Mouse (Mus musculus): ENCODE results near the gene Frmd8. TPM values are rescaled to one million over a fixed set of nuclear protein-coding genes. Genes with fewer than 3 reads are reported as not detected.
A peak's percentile ranks its signal among the peaks of the same experiment; 100 is the strongest.

Frmd8 gene
- total RNA-seq, 2 experiments from 2014 or later = 11.1 to 12.1 TPM

DNA sequence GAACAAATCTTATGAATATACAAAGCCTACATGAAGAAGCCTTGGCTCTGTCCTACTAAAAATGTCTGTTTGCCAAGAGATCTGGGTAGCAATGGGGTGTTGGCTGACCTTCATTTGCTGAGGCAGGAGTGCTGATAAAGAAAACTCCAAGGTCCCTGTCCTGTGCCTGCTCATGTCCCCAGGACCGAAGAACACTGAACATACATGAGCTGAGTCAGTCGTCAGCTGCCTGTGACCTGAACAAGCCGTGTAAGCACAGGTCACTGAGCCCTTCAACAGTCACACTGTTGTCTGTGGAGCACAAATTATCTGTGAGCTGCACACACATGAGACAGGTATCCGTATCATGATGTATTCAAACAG, 43.1 kb downstream of the Frmd8 start:
- DNase-seq (ENCODE audit: low spot score in 2 of 2) = no peak
- intact Hi-C loops (cut with DNase I) = no loop called here

DNA sequence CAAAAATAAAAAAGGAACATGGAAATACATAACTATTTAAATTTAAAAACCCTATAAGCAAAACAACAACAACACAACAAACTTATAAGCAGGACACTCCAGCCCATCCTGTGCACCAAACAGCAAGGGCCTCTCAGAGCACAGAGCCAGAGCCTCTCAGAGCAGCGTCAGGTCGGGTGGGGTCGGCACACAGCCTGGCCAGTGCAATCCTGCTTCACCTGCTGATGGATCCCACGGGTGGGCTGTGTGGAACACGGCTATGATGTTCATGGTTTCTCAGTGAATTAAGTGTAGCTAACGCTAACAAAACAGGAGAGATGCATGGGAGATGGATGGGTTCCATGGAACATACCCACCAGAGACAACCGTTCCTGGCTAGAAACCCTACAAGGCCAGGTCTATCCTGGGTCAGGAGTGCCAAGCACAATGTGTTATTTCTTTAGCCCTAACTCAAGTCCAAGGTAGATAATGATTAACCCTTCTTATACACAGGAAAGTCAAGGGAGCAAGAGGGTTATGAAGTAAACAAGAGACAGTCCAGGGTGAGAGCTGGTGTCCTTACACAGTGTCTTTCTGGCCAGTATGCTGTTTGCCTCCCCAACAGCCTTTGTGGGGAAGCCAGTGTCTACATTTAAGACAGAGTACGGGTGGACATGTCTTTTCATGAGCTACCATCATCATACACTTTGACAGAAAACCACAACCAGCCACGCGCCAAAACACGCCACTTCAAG, 43.7 kb downstream of the Frmd8 start:
- no peak for DNase-seq (ENCODE audit: low spot score in 2 of 2)
- intact Hi-C loops (cut with DNase I) = no loop called here

DNA sequence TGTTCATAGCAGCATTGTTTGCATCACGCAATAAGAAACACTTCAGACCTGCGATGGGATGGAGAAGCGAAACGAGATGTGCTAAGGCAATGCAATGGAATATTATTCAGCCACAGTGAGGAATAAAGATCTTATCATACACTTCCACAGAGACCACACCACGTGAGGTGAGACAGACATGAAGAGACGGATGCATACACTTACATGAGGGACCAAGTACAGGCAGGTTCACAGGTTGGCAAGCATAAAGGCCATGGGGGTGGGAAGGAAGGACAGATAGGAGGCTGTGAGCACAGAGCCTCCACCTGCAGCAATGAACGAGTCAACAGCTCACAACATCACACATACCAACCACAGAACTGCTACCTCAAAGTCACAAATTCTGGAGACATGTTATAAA, 44.3 kb downstream of the Frmd8 start:
- DNase-seq (ENCODE audit: low spot score in 2 of 2) = no peak
- intact Hi-C loops (cut with DNase I) = no loop called here

DNA sequence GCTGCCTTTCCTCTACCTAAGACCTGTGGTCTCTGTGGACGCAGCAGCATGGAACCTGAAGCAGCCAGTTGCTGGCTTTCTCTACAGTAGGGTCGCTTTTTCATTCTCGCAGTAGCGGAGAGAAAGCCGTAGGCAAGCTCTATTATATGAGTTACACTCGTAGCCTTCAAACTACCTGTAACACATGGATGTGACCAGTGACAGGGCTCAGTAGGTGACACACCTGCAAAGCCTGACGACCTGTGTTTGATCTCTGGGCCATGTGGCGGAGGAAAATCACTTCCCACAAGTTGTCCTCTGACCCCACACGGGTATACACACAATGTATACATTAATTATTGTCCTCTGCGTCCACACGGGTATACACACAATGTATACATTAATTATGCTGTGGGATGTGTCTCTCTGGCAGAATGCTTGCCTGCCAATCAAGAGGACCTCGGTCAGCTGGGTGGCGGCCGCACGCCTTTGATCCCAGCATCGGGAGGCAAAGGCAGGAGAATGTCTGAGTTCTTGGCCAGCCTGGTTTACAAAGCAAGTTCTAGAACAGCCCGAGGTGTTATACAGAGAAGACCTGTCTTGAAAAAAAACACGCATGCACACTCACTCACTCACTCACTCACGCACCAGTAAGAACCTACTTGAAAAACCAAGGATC, 45.0 kb downstream of the Frmd8 start:
- intact Hi-C loops (cut with DNase I) = no loop called here
- no peak for DNase-seq (ENCODE audit: low spot score in 2 of 2)

DNA sequence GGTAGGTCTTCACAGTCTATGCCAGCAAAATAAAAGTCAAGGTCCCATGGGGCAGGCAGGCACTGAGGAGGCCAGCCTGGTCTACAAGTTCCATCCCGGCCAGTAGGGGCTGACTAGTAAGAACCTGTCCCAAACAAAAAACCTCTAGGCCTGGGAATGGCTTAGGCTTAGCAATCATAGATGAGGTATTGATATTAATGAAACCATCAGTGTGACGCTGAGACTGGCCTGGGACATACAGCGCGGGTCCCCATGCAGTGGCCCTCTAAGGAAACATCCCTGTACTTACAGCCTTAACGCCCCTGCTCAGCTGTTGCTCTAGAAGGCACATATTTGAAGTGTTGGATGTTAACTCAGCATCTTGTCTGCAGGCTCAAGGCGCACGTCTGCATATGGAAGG, 46.2 kb downstream of the Frmd8 start:
- intact Hi-C loops (cut with DNase I) = no loop called here
- no peak for DNase-seq (ENCODE audit: low spot score in 2 of 2)

DNA sequence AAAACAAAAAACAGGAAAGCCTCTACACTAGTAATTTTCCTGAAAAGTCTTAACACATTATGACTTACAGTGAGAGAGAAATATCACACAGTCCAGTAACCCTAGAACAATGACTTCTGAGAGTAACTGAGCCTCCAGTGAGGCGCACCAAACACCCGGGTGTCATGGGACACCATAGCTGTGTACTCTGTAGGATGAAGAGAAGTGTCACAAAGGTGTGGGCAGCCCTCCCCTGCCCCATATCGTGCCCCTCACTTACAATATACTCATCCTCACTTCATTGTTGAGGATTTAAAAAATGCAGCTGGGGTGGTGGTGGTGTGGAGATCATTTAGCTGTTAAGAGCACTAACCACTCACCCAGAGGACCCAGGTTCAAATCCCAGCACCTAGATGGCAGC, 46.9 kb downstream of the Frmd8 start:
- intact Hi-C loops (cut with DNase I) = no loop called here
- no peak for DNase-seq (ENCODE audit: low spot score in 2 of 2)

DNA sequence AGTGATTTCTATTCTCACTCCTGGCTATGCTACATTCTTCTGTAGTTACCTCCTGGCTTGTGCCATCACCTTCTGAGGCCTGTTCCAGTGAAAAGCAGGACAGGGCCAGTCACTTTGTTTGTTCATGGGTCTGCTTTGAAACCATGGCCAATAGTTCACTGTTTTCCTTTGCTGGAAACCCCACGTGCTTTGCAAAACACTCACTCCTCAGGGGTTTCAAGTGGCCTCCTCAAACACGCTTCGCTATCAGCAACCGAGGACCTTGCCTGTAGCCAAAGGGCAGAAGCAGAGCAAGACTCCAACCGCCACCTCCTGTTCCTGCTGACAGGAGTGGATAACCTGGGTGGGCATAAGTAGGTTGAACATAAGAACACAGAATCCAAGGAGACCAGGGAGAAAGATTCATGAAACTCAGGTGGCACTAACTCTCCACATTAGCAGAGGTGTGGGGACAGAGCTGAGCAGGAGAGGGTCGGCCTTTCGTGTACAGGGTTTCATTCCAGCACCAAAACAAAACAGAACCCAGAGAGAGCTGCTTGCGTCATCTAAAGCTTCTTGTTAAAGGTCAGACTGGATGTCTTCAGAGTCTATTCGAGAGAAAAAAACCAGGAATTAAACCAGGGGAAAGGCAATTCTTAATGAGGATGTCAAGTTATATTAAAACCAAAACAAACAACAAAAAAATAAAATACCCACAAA, 47.5 kb downstream of the Frmd8 start:
- intact Hi-C loops (cut with DNase I) = no loop called here
- DNase-seq (ENCODE audit: low spot score in 2 of 2) = no peak

DNA sequence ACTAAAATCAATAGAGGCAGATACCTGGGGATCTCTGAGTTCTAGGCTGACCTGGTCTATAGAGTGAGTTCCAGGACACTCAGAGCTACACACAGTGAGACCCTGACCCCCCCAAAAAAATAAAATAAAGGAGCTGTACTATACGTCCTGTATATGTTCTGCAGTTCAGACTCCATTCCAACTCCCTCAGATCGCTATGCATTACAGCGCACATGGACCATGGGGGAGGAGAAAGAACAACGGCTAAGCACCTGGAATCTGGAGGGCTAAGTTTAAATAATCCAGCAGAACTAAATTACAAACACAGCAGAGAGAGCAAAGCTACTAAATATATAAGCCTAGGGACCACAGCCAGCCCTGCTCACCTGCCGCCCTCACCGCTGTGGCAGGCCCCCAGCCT, 48.0 kb downstream of the Frmd8 start:
- DNase-seq (ENCODE audit: low spot score in 2 of 2) = no peak
- intact Hi-C loops (cut with DNase I) = no loop called here

DNA sequence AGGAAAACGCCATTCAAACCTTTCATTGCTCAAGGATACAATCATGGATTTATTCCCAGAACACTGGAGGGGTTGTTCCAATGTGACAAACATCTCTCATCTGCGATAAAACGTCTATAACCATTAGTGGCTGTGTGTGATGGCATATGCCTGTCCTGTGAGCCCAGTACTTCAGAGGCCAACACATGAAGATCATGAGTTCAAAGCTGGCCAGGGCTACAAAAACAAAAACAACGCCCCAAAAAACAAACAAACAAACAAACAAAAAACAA, 48.4 kb downstream of the Frmd8 start:
- DNase-seq (ENCODE audit: low spot score in 2 of 2) = no peak
- intact Hi-C loops (cut with DNase I) = no loop called here

DNA sequence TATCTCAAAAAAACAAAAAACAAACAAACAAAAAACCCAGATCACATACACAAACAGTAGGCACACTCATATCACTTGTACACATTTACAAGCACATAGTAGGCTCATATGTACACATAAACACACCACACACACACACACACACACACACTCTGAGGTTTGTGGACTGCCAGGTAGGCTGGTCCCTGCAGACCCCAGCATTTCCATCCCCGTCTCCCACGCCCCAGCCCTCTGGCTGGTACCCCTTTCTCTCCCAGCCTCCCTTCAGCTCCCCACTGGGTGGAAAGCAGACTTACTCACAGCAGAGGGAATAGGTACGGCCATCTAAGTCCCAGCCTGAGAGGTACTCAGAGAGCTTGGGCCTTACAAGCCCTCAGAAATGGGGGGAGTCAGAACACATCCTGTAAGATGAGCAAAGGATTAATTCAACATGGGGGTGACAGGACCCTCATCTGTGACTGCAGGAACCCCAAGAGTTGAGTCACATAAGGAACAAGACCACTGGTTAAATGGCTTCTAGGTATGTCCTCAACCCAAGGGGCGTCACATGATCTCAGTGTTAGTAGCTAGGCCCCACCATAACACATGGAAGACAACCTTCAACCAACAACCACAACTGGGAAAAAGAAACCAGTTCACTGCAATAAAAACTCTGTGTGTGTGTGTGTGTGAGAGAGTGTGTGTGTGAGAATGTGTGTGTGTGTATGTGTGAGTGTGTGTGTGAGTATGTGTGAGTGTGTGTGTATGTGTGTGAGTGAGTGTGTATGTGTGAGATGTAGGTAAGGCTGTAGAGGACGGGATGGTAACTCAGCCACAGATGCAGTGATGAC, 49.0 kb downstream of the Frmd8 start:
- intact Hi-C loops (cut with DNase I) = no loop called here
- no peak for DNase-seq (ENCODE audit: low spot score in 2 of 2)

DNA sequence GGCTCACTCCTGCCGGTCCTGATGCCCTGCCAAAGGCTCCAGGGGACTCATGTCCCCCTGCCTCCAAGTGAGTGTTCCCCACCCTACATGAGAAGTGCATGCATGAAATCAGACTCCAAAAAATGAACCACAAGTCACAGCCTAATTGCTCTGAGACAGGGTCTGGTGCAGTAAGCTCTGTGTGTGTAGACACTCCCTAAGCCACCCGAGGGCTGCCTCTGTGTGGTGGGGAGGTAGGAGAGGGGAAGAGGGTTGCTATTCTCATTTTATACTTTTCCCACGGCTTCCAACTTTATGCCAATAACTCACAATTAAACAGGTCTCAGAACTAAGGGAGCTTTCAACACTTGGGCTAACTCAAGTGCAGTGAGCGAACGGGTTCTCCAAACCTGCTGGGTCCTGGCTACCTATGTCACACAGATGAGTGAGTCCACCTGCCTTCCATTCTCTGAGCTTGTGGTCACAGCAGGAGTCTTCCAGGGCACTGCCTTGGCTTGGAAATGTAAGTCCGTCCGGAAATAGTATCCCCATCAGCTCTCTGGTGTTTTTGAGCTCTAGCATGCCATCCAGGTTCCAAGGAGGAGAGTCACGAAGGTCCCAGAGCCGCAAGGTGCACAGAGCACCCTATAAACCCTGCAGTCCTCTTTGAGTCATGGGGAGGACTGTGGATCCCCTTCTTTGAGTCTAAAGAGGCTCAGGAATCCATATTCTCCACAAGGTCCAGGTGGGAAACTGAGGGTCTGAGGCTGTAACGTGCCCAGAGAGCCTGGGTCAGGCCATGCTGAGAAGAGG, 50.1 kb downstream of the Frmd8 start:
- intact Hi-C loops (cut with DNase I) = no loop called here
- DNase-seq (ENCODE audit: low spot score in 2 of 2) = no peak

DNA sequence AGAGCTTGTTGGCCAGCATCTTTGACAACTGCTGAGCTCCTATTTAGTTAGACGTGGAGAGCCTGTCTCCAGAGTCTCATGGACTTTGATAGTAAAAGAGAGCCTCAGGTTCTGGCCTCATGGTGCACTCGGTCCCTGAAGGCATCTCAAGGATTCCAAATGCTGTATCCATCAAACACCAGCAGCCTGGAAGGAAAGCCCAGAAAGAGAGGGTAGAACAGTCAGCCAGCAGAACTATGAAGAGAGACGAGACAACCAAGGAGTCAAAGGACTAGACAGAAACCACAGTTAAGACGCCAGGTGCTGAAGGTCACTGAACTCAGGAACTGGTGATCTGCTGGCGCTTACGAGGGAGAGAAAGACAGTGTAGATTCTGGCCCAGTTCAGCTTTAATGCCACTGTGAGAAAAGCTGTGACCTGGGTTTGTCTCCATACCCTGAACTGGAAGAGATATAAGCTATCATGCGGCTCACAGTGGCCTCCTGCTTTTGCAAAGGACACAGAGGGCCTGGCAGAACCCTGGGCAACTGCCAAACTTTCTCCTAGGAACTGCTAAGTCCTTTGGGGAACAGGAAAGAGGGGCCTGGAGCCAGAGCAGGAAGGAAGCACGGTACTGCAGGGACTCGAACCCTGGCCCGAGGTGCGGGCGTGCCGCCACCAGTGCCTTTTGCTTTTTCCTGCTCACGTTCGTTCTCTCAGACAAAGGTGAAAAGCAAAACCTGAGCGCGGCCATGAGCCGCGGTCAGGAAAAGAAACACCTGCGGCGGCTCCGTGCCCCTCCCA, 50.8 kb downstream of the Frmd8 start:
- no peak for DNase-seq (ENCODE audit: low spot score in 2 of 2)
- intact Hi-C loops (cut with DNase I) = no loop called here

DNA sequence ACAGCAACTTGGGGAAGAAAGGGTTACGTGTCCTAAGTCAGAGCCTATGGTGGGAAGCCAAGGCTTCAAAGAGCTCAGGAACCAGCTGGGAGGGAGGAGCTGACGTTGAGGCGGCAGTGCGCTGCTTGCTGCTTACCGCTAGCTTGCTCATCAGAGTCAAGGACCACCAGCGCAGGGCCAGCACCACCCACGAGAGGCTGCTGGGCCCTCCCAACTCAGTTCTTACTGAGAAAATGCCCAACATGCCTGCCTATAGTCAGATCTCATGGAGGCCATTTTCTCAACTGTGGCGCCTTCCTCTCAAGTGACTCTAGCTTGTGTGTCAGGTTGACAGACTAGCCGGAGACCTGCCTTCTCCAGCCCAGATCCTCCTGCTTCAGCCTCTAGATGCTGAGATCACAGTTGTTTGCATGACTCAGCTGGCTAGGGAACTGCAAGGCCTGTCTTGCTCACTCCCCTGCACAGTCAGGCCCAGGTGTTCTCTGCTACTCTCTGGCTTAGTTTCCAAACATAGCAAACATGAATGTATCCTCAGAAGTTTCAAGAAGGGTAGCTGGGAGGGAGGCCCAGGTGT, 51.7 kb downstream of the Frmd8 start:
- intact Hi-C loops (cut with DNase I) = no loop called here
- no peak for DNase-seq (ENCODE audit: low spot score in 2 of 2)

DNA sequence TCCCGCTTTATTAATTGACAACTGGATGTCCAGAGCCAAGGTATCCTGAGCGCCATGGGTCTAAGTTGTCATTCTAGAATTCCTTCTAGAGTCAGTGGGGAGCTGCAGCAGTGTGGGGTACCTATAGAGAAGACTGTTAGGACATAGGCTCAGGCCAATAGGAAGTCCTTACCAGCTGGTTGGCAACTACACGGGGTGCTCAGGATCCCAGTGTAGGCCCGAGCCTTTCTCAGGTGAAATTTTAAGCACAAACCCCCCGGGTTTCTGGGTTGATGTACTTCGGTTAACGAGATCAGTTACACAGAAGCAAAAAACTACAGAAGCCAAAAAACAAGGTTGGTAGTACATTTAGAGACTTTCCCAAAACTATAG, 52.3 kb downstream of the Frmd8 start:
- DNase-seq (ENCODE audit: low spot score in 2 of 2) = no peak
- intact Hi-C loops (cut with DNase I) = loop anchor here (1.0 kb wide), 1 partner anchor 24 kb away; no protein-coding TSS in a partner anchor

DNA sequence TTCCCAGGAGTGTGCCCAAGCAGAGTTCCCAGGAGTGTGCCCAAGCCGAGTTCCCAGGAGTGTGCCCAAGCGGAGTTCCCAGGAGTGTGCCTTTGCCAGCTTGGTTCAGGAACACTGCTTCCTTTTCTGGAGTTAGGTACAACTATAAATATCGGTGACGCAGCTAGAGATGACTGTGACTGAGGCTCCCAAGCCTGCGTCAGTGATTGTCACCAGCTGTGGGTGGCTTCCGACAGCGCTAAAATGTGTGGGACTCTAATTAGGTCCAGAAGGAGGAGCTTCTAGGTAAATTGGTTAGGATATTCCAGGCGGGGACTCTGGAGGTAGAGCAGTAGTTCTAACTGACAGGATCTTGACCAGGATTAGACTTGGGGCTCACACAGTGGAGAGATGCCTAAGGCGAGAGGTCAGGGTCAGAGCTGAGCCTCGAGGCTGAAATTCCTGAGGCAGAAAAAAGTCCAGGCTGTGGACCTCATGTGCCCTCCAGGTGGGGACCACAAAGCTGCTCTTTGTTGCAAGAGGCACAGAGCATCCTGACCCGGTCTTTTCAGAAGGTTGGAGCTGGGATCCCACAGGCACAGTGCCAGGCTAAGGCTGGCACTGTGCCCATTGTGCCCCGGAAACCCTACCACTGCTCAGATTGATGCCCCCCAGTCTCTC, 52.8 kb downstream of the Frmd8 start:
- intact Hi-C loops (cut with DNase I) = loop anchor here (1.0 kb wide), 1 partner anchor 25 kb away; no protein-coding TSS in a partner anchor
- peak; percentile 75 to 79 for DNase-seq (ENCODE audit: low spot score in 2 of 2)

DNA sequence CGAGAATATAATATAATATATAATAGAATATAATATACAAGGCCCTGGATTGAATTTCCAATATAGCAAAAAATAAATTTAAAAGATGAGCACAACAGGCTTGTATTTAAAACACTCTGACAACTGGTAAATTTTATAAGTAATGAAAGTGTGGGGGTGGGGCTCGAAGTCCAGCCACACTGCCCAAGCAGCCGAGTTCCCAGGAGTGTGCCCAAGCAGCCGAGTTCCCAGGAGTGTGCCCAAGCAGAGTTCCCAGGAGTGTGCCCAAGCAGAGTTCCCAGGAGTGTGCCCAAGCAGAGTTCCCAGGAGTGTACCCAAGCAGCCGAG, 53.3 kb downstream of the Frmd8 start:
- intact Hi-C loops (cut with DNase I) = loop anchor here (1.0 kb wide), 1 partner anchor 25 kb away; no protein-coding TSS in a partner anchor
- no peak for DNase-seq (ENCODE audit: low spot score in 2 of 2)

DNA sequence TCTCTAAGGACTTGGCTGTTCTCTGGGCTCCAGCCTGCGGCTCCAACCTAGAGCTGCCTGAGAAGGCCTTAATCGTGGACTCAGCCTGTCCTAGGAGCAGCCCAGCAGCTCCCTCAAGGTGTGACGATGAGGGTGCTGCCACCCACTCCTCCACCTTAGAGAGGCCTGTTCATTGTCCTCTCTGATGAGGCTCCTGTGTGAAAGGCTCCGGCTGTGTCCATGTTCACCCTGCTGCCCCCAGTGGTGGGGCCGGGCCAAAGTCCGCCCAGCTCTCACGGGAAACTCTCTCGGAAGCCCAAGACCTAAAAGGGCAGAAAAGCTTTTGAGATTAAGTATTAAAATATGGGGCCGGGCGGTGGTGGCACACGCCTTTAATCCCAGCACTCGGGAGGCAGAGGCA, 55.5 kb downstream of the Frmd8 start:
- intact Hi-C loops (cut with DNase I) = no loop called here
- no peak for DNase-seq (ENCODE audit: low spot score in 2 of 2)

DNA sequence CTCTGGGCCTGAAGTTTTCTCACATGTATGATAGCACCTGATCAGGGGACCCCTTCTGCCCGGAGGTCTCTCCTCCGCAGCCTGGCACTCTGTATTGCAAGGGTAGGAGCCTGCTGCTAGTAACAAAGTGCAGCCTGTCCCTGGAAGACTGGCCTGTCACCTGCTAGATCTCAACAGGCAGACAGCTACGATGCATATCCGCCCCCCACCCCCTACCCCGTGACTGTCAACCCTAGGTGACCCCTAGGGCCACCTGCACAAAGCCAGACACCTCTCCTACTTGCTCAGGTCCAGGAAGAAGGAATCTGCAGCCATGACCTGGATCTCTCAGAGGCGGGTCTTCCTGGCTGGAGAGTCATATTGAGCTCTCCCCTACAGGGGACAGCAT, 56.5 kb downstream of the Frmd8 start:
- DNase-seq (ENCODE audit: low spot score in 2 of 2) = no peak
- intact Hi-C loops (cut with DNase I) = no loop called here

All from left cerebral cortex, postnatal 14 days (tissue).